Mouse (Mus musculus): ENCODE measurements around the gene Prdm1.

DNA sequence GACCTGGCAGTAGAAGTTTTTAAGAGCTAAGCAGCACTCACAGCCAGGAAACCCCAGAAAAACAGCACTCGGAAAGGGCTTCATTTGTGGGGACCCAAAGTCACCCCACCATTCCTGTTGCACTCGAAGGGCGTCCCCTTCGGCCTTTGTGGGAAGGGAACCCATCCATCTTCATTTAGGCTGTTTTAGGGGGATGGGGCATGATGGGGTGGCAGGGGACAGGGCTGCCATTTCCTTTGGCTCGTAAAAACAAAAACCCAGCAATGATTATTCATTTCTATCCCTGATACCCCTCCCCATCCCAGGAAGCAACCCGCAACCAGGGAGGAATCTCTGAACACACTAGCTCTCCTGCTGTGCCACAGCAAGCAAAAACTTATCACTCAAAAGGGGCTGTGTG, 49.0 kb downstream of the Prdm1 start:
- TF ChIP-seq CTCF (IDR thresholded peaks at IDR 0.05; ENCODE audit: borderline replicate concordance, control insufficient read depth, extremely low read depth, insufficient read depth, low read length, poor library complexity), result no peak
- TF ChIP-seq POLR2A (IDR thresholded peaks at IDR 0.05; ENCODE audit: control insufficient read depth, extremely low read depth, insufficient read depth, low read length, poor library complexity), result no peak

Measured in thymus, adult 2 months (tissue).